ENCODE assay signal across 19 mouse cellular contexts in genomic region chr4:123413876-123414275, GRCm38 (mm10).
DNase-seq lines count a peak whose midpoint lies in the region; ATAC-seq and TF ChIP-seq lines count a peak whose summit lies in the region.
"Had no signal": no experiment of that assay in that cellular context is flagged by ENCODE, and none has a peak within 500 bp of the region (broad histone marks: within the 10 kb centered on the region; RNA-seq: fewer than 3 reads in every experiment).

No protein-coding gene starts in this region.

- H3K4me2 ChIP-seq in heart, embryonic 16.5 days (ENCODE audit: low read depth, low read length): peak overlapping the region; percentile 28; the same call in 1 of the 2 replicates
- H3K4me2 ChIP-seq: forebrain, embryonic 15.5 days; neural tube, embryonic 13.5 days had no signal

- WGBS in heart, adult 2 months: 12% methylated on average over 2 of the region's 2 CpGs
- 15% methylated on average over 2 of the region's 2 CpGs for WGBS in heart, embryonic 16.5 days

- TF ChIP-seq EP300 in heart, adult 2 months (IDR thresholded peaks at IDR 0.05; ENCODE audit: insufficient read depth, low read depth, low read length): no peak

- intact Hi-C loops in heart, adult 2 months (cut with DNase I): loop anchor here (5.0 kb wide), 1 partner anchor 253 kb away; no protein-coding TSS in a partner anchor
- intact Hi-C loops in left cerebral cortex, postnatal 25 days (cut with DNase I): no loop called here

- H3K9me3 ChIP-seq in heart, embryonic 16.5 days (replicated peaks; ENCODE audit: control insufficient read depth, low read length): no peaks in the 10 kb centered on the region
- H3K9me3 ChIP-seq: forebrain, embryonic 15.5 days; hindbrain, embryonic 10.5 days; neural tube, embryonic 13.5 days had no signal

- peaks cover 41% of the 10 kb centered on the region for H3K36me3 ChIP-seq in heart, adult 2 months (ENCODE audit: control insufficient read depth, insufficient read depth, low read length)
- H3K36me3 ChIP-seq in C2C12 (ENCODE audit: control insufficient read depth, insufficient read depth): peaks cover 11% of the 10 kb centered on the region
- H3K36me3 ChIP-seq in heart, embryonic 16.5 days (ENCODE audit: control insufficient read depth, insufficient read depth): no peaks in the 10 kb centered on the region
- H3K36me3 ChIP-seq: forebrain, embryonic 15.5 days; neural tube, embryonic 13.5 days had no signal

- peaks cover 21% of the 10 kb centered on the region for H3K4me1 ChIP-seq in heart, adult 2 months (ENCODE audit: control insufficient read depth, insufficient read depth, low read length)
- H3K4me1 ChIP-seq in heart, embryonic 16.5 days (ENCODE audit: control insufficient read depth, insufficient read depth, low read length): peaks cover 52% of the 10 kb centered on the region

- no peak for ATAC-seq in heart, embryonic 16.5 days (replicated peaks; ENCODE audit: extremely low read depth, insufficient read depth, low FRiP score)
- ATAC-seq: forebrain, embryonic 15.5 days; liver, postnatal 0 days had no signal

- no peaks in the 10 kb centered on the region; the same call in 1 of the 2 replicates for H3K79me2 ChIP-seq in heart, adult 2 months (replicated peaks; ENCODE audit: control insufficient read depth, insufficient read depth, low read length)
- peaks cover 26% of the 10 kb centered on the region for H3K79me2 ChIP-seq in C2C12 (ENCODE audit: control insufficient read depth, insufficient read depth)

- H3ac ChIP-seq in C2C12 (ENCODE audit: control insufficient read depth, insufficient read length, low read depth): no peak overlapping the region

- peak overlapping the region; percentile 98 for H3K27ac ChIP-seq in heart, adult 2 months
- H3K27ac ChIP-seq in layer of hippocampus, adult 2 months: peak overlapping the region; percentile 93
- peak overlapping the region; percentile 84 for H3K27ac ChIP-seq in heart, embryonic 16.5 days (ENCODE audit: low read length)
- H3K27ac ChIP-seq: forebrain, embryonic 15.5 days; hindbrain, embryonic 10.5 days; neural tube, embryonic 13.5 days had no signal

- peaks cover 23% of the 10 kb centered on the region for H3K79me3 ChIP-seq in C2C12 (ENCODE audit: low read depth)

- no peak overlapping the region for H3K9ac ChIP-seq in heart, adult 2 months (ENCODE audit: low read depth, low read length)
- H3K9ac ChIP-seq in heart, embryonic 16.5 days (ENCODE audit: low read length): no peak overlapping the region; the same call in 1 of the 2 replicates
- H3K9ac ChIP-seq: forebrain, embryonic 15.5 days; liver, postnatal 0 days; neural tube, embryonic 13.5 days had no signal

- no peaks in the 10 kb centered on the region for H3K27me3 ChIP-seq in heart, adult 2 months (ENCODE audit: control insufficient read depth, insufficient read depth, low read length)
- H3K27me3 ChIP-seq in C2C12 (ENCODE audit: control insufficient read depth, insufficient read depth, insufficient read length): no peaks in the 10 kb centered on the region
- no peaks in the 10 kb centered on the region for H3K27me3 ChIP-seq in heart, embryonic 16.5 days (ENCODE audit: control insufficient read depth, insufficient read depth, low read length)
- H3K27me3 ChIP-seq: forebrain, embryonic 15.5 days; neural tube, embryonic 13.5 days had no signal

- no peak for TF ChIP-seq CTCF in heart, adult 2 months (IDR thresholded peaks at IDR 0.05)
- TF ChIP-seq CTCF in layer of hippocampus, adult 2 months (conservative IDR thresholded peaks at IDR 0.05): no peak
- TF ChIP-seq CTCF in C2C12 (IDR thresholded peaks at IDR 0.05; ENCODE audit: control insufficient read depth, insufficient read depth, insufficient read length): no peak

- H3K4me3 ChIP-seq in heart, adult 2 months: no peak overlapping the region
- H3K4me3 ChIP-seq in layer of hippocampus, adult 2 months: no peak overlapping the region
- H3K4me3 ChIP-seq in C2C12 (ENCODE audit: insufficient read depth, poor library complexity, severe bottlenecking): no peak overlapping the region
- H3K4me3 ChIP-seq in heart, embryonic 16.5 days (ENCODE audit: low read length): no peak overlapping the region
- H3K4me3 ChIP-seq: forebrain, embryonic 15.5 days; hindbrain, embryonic 10.5 days; neural tube, embryonic 13.5 days had no signal

- no peak for DNase-seq in heart, adult 2 months
- no peak for DNase-seq in heart, postnatal 4 days
- DNase-seq in layer of hippocampus, adult 2 months (ENCODE audit: low spot score in 2 of 2): no peak
- no peak for DNase-seq in layer of hippocampus, postnatal 14 days (ENCODE audit: low spot score in 2 of 2)
- no peak for DNase-seq in spleen, postnatal 10 days (ENCODE audit: low spot score in 2 of 2)
- no peak for DNase-seq in left cerebral cortex, postnatal 25 days (ENCODE audit: low spot score in 2 of 2)
- DNase-seq: adrenal gland, adult 8-10 months; B cell, adult 2 months; cerebellum, adult 2 months; kidney, postnatal 10 days; layer of hippocampus, adult 9-11 months; liver, postnatal 0 days; right cerebral cortex, postnatal 25 days; thymus, adult 2 months had no signal

- no peak for TF ChIP-seq POLR2A in heart, adult 2 months (IDR thresholded peaks at IDR 0.05; ENCODE audit: insufficient read depth, low read depth, low read length)

TF ChIP-seq in C2C12, 6 proteins besides CTCF, POLR2A, EP300 and RAD21:
- TF ChIP-seq CEBPB (IDR thresholded peaks at IDR 0.05; ENCODE audit: low read depth) (no peak), FOSL1 (IDR thresholded peaks at IDR 0.05; ENCODE audit: insufficient read depth, low read length, poor library complexity, severe bottlenecking) (no peak), MAX (IDR thresholded peaks at IDR 0.05) (no peak), USF1 (IDR thresholded peaks at IDR 0.05; ENCODE audit: low read depth) (peak; percentile 46), MYOG (IDR thresholded peaks at IDR 0.05; ENCODE audit: control insufficient read depth, extremely low read depth, insufficient read length) (no peak), MYOD1 (IDR thresholded peaks at IDR 0.05; ENCODE audit: control insufficient read depth, insufficient read length, low read depth) (no peak)
